Mouse (Mus musculus) forebrain, embryonic 13.5 days (tissue): Measurements from ENCODE around the gene Tcfl5. TPM values are rescaled to one million over a fixed set of nuclear protein-coding genes. Genes with fewer than 3 reads are reported as not detected.

Source experiments
- ATAC-seq: fragments of 200-750 bp; cut with Nextera tagmentation; 2 replicates; pipeline ENCODE4 v1.8.0; 2017
- H3K27ac ChIP-seq: fragments of 300-500 bp; sonication (generic); 2 replicates; pipeline ENCODE4 v1.5.1; 2015; ENCODE audit warnings: inconsistent platforms, mild to moderate bottlenecking, moderate library complexity
- H3K27me3 ChIP-seq: fragments of 300-500 bp; sonication (generic); 2 replicates; pipeline ENCODE4 v1.6.1; 2015; ENCODE audit warnings: mild to moderate bottlenecking, inconsistent platforms
- H3K36me3 ChIP-seq: fragments of 300-500 bp; sonication (generic); 2 replicates; pipeline ENCODE4 v1.6.1; 2015; ENCODE audit warnings: mild to moderate bottlenecking, inconsistent platforms; ENCODE audit not compliant: poor library complexity, severe bottlenecking
- H3K4me1 ChIP-seq: fragments of 300-500 bp; sonication (generic); 2 replicates; pipeline ENCODE4 v1.6.1; 2015; ENCODE audit warnings: inconsistent platforms
- H3K4me2 ChIP-seq: fragments of 300-500 bp; sonication (generic); 2 replicates; pipeline ENCODE4 v1.6.1; 2015; ENCODE audit warnings: inconsistent platforms, mild to moderate bottlenecking, moderate library complexity
- H3K4me3 ChIP-seq: fragments of 300-500 bp; sonication (generic); 2 replicates; pipeline ENCODE4 v1.5.1; 2015; ENCODE audit warnings: mild to moderate bottlenecking, inconsistent platforms
- H3K9ac ChIP-seq: fragments of 300-500 bp; sonication (generic); 2 replicates; pipeline ENCODE4 v1.6.1; 2015; ENCODE audit warnings: mild to moderate bottlenecking, inconsistent platforms
- H3K9me3 ChIP-seq: fragments of 300-500 bp; sonication (generic); replicated peaks from 2 replicates; pipeline ENCODE4 v1.6.1; 2016; ENCODE audit warnings: inconsistent platforms
- WGBS: fragments of 180-500 bp; shearing (Covaris S2); methylation state at CpG from one replicate; pipeline ENCODE4 v1.1.7; 2015; 5-methylcytosine and 5-hydroxymethylcytosine counted together
- polyA plus RNA-seq: library from polyadenylated mRNA; unstranded; fragments of >200 nt; fragmentation: Nextera tagmentation; extraction: Ambion mirVana; gene quantifications from 2 replicates; pipeline ENCODE4 v1.2.1, GENCODE M21; 2015

Gene Tcfl5
- polyA plus RNA-seq = 0.08 TPM in 1 of 2 replicates, not detected in the other

GRCm38 (mm10) chr2:180642555-180643260 lies at the start of gene Tcfl5:
Tcfl5 (minus strand) TSS chr2:180642708.
- H3K9me3 ChIP-seq = peaks cover 22% of the 10 kb centered on the region
- no peak within 1 kb of the TSS for H3K27ac ChIP-seq
- peaks cover 67% of the 10 kb centered on the region for H3K27me3 ChIP-seq
- H3K4me3 ChIP-seq = peak within 1 kb of the TSS; percentile 37
- no peak within 1 kb of the TSS for H3K9ac ChIP-seq
- ATAC-seq = no peak
- no peaks in the 10 kb centered on the region for H3K36me3 ChIP-seq
- H3K4me2 ChIP-seq = peak within 1 kb of the TSS; percentile 51
- 2% methylated on average over 31 of the region's 56 CpGs for WGBS
- peaks cover 5% of the 10 kb centered on the region; the same call in 1 of the 2 replicates for H3K4me1 ChIP-seq

- Histone ChIP-seq H3K9me3 (no peaks in the 10 kb centered on the region), H3K4me1 (peaks cover 15% of the 10 kb centered on the region), H3K4me3 (no peak overlapping the region), H3K36me3 (peaks cover 63% of the 10 kb centered on the region), H3K9ac (no peak overlapping the region), H3K27me3 (no peaks in the 10 kb centered on the region), H3K27ac (no peak overlapping the region), H3K4me2 (no peak overlapping the region)
- WGBS = 87% methylated on average over 5 of the region's 5 CpGs
- no peak for ATAC-seq
These were observed 47.3 kb upstream of the Tcfl5 start for GRCm38 (mm10) chr2:180689841-180690240.

- H3K27ac ChIP-seq = no peak overlapping the region
- H3K9ac ChIP-seq = no peak overlapping the region
- 92% methylated on average over 4 of the region's 4 CpGs for WGBS
- no peaks in the 10 kb centered on the region for H3K9me3 ChIP-seq
- no peak overlapping the region for H3K4me3 ChIP-seq
- H3K4me2 ChIP-seq = no peak overlapping the region
- H3K27me3 ChIP-seq = no peaks in the 10 kb centered on the region
- no peaks in the 10 kb centered on the region for H3K4me1 ChIP-seq
- no peak for ATAC-seq
- H3K36me3 ChIP-seq = peaks cover 96% of the 10 kb centered on the region
These were observed 41.5 kb upstream of the Tcfl5 start for GRCm38 (mm10) chr2:180684031-180684430.

- H3K9me3 ChIP-seq = no peaks in the 10 kb centered on the region
- ATAC-seq = no peak
- H3K4me3 ChIP-seq = no peak overlapping the region
- H3K36me3 ChIP-seq = peaks cover 91% of the 10 kb centered on the region
- no peaks in the 10 kb centered on the region for H3K4me1 ChIP-seq
- no peaks in the 10 kb centered on the region for H3K27me3 ChIP-seq
- H3K4me2 ChIP-seq = no peak overlapping the region
- no peak overlapping the region for H3K27ac ChIP-seq
- no peak overlapping the region for H3K9ac ChIP-seq
- WGBS = 91% methylated on average over 2 of the region's 2 CpGs
These were observed 41.0 kb upstream of the Tcfl5 start for GRCm38 (mm10) chr2:180683524-180683923.

- Histone ChIP-seq H3K4me3 (no peak overlapping the region), H3K27ac (no peak overlapping the region), H3K9ac (no peak overlapping the region), H3K36me3 (peaks cover 68% of the 10 kb centered on the region), H3K9me3 (no peaks in the 10 kb centered on the region), H3K27me3 (no peaks in the 10 kb centered on the region), H3K4me2 (no peak overlapping the region), H3K4me1 (no peaks in the 10 kb centered on the region)
- ATAC-seq = no peak
- 80% methylated on average over 2 of the region's 2 CpGs for WGBS
These were observed 38.7 kb upstream of the Tcfl5 start for GRCm38 (mm10) chr2:180681225-180681624.

- 28% methylated on average over 4 of the region's 4 CpGs for WGBS
- ATAC-seq = peak; percentile 66
These were observed 36.2 kb upstream of the Tcfl5 start for GRCm38 (mm10) chr2:180678609-180679140.

GRCm38 (mm10) chr2:180676706-180677105 lies 34.2 kb upstream of the Tcfl5 start:
- 93% methylated on average over 2 of the region's 2 CpGs for WGBS
- no peak overlapping the region for H3K27ac ChIP-seq
- H3K27me3 ChIP-seq = no peaks in the 10 kb centered on the region
- H3K4me1 ChIP-seq = no peaks in the 10 kb centered on the region
- H3K9me3 ChIP-seq = no peaks in the 10 kb centered on the region
- no peak overlapping the region for H3K9ac ChIP-seq
- H3K4me2 ChIP-seq = no peak overlapping the region
- ATAC-seq = no peak
- no peak overlapping the region for H3K4me3 ChIP-seq
- peaks cover 57% of the 10 kb centered on the region for H3K36me3 ChIP-seq

More at GRCm38 (mm10) chr2:180678609-180679140, 36.2 kb upstream of the Tcfl5 start:
- no peak overlapping the region for H3K27ac ChIP-seq
- H3K4me3 ChIP-seq = no peak overlapping the region
- no peak overlapping the region for H3K9ac ChIP-seq
- peaks cover 57% of the 10 kb centered on the region for H3K36me3 ChIP-seq
- H3K4me1 ChIP-seq = no peaks in the 10 kb centered on the region
- H3K9me3 ChIP-seq = no peaks in the 10 kb centered on the region
- H3K4me2 ChIP-seq = no peak overlapping the region
- H3K27me3 ChIP-seq = no peaks in the 10 kb centered on the region

- WGBS = 90% methylated on average over 4 of the region's 4 CpGs
- H3K36me3 ChIP-seq = peaks cover 51% of the 10 kb centered on the region
- peaks cover 10% of the 10 kb centered on the region; the same call in 1 of the 2 replicates for H3K4me1 ChIP-seq
- H3K27me3 ChIP-seq = no peaks in the 10 kb centered on the region
- H3K27ac ChIP-seq = no peak overlapping the region
- ATAC-seq = no peak
- H3K9me3 ChIP-seq = no peaks in the 10 kb centered on the region
- no peak overlapping the region for H3K4me3 ChIP-seq
- no peak overlapping the region for H3K9ac ChIP-seq
- no peak overlapping the region for H3K4me2 ChIP-seq
These were observed 19.5 kb upstream of the Tcfl5 start for GRCm38 (mm10) chr2:180662008-180662407.

GRCm38 (mm10) chr2:180660521-180660920 lies 18.0 kb upstream of the Tcfl5 start:
- no peak overlapping the region for H3K27ac ChIP-seq
- peaks cover 10% of the 10 kb centered on the region; the same call in 1 of the 2 replicates for H3K4me1 ChIP-seq
- 93% methylated on average over 5 of the region's 5 CpGs for WGBS
- no peak overlapping the region for H3K9ac ChIP-seq
- no peak overlapping the region for H3K4me2 ChIP-seq
- no peaks in the 10 kb centered on the region for H3K9me3 ChIP-seq
- H3K4me3 ChIP-seq = no peak overlapping the region
- no peaks in the 10 kb centered on the region for H3K27me3 ChIP-seq
- ATAC-seq = no peak
- H3K36me3 ChIP-seq = peaks cover 37% of the 10 kb centered on the region

- Histone ChIP-seq H3K27me3 (no peaks in the 10 kb centered on the region), H3K4me3 (peak overlapping the region; percentile 16), H3K4me2 (peak overlapping the region; percentile 44), H3K4me1 (peaks cover 10% of the 10 kb centered on the region; the same call in 1 of the 2 replicates), H3K9me3 (no peaks in the 10 kb centered on the region), H3K9ac (peak overlapping the region; percentile 60), H3K36me3 (peaks cover 28% of the 10 kb centered on the region), H3K27ac (no peak overlapping the region)
- 0 out of 2 replicates have a peak, but pooled peaks have one; percentile 4 for ATAC-seq
- 30% methylated on average over 42 of the region's 42 CpGs for WGBS
These were observed 17.0 kb upstream of the Tcfl5 start for GRCm38 (mm10) chr2:180659353-180660150.

- Histone ChIP-seq H3K27ac (no peak overlapping the region), H3K36me3 (peaks cover 24% of the 10 kb centered on the region), H3K4me2 (no peak overlapping the region), H3K9ac (no peak overlapping the region), H3K4me3 (no peak overlapping the region), H3K9me3 (no peaks in the 10 kb centered on the region), H3K27me3 (no peaks in the 10 kb centered on the region), H3K4me1 (peaks cover 10% of the 10 kb centered on the region; the same call in 1 of the 2 replicates)
- no peak for ATAC-seq
- WGBS = 87% methylated on average over 5 of the region's 5 CpGs
These were observed 15.9 kb upstream of the Tcfl5 start for GRCm38 (mm10) chr2:180658381-180658780.
